Mouse (Mus musculus) subcutaneous adipose tissue, adult 2 months (tissue): ENCODE measurements around the gene 5430419D17Rik. TPM values are rescaled to one million over a fixed set of nuclear protein-coding genes. Genes with fewer than 3 reads are reported as not detected.

Experiments
- polyA plus RNA-seq: library from polyadenylated mRNA; depleted of rRNA; stranded (reverse); fragments of >200 nt; gene quantifications from 2 replicates; pipeline ENCODE4 v1.2.3, GENCODE M21; 2012; ENCODE audit warnings: low replicate concordance; rRNA removed

The 5430419D17Rik gene
- not detected in 2 replicates for polyA plus RNA-seq

DNA sequence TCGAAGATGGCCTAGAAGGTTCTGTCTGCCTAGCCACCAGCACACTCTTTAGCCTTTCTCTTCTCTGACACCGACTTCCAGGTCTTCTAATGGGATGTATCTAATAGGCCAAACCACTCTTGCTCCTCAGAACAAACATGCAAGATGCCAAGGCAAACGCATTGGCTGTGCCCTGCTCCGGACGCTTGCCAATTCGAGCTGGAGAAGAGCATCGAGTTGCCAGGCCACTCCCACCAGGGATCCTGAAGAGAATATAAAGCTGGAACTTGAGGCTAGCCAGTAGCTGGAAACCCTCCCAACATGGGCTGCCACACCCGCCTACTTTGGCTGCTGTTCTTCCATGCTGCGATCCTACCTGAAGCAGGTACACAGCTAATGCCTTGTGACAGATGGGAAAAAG lies at the start of gene 5430419D17Rik:
Gene 5430419D17Rik, plus strand, starts transcription at position 282 of the 400 bp plus-strand sequence.

DNA sequence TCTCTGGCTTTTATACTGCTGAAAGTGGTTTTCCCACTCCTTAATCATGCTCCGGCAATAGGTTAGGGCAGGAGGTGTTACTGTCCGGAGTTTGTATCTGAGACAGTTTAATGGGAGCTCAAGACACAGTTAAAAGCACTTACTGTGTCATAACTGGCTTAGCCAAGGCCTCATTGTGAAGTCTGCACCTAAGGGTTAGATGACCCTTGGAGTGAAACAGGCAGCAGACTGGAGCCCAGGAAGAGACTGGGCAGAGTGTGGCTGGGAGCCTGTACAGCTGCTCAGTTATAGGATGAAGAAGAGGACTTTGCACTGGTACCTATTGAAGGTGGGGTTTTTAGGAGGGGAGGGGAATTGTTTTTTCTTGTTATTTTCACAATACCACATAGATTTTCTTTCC lies 28.0 kb upstream of the 5430419D17Rik start, which contains the start of gene 4933402N03Rik:
Gene 4933402N03Rik, minus strand, starts transcription at position 101 of the 400 bp plus-strand sequence.

DNA sequence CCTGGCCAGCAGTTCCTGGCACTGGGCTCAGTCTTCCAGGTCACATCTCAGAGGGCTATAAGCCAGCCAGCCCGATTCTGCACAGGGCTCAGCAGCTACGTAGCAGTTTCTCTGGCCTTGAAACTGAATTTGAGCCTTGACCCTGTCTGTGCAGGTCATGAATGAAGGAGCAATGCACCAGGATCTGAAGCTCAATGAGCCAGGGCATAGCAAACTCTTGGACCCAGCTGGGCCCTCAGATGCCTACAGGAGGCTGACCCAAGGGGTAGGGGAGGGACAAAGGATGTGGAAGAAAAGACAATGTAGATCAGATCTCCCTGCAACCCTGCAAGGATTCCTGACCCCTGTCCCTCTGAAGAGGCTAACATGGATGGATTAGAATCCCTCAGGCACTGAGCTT lies 148.0 kb downstream of the 5430419D17Rik start, which contains the start of gene Cuzd1:
Gene Cuzd1, minus strand, starts transcription at position 101 of the 400 bp plus-strand sequence.

DNA sequence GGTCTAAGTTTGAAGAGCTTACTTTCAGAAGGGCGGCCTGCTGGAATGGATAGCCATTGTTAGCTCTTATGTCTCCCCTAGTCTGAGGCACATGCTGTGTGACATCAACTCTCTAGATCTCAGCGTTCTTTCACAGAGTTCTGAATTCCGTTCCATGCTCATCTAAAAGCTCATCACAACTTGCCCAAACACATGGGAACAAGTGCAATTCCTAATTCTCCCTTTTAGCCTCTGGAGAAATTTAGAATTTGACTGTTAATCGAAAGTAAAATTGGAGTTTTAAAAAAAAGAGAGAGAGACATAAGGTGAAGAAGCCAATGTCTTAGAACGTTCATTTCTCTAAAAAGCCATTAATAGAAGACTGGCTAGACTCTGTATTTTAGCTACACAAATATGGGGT lies 155.2 kb downstream of the 5430419D17Rik start, which contains the start of gene Fam24b:
Gene Fam24b, minus strand, starts transcription at position 101 of the 400 bp plus-strand sequence.

DNA sequence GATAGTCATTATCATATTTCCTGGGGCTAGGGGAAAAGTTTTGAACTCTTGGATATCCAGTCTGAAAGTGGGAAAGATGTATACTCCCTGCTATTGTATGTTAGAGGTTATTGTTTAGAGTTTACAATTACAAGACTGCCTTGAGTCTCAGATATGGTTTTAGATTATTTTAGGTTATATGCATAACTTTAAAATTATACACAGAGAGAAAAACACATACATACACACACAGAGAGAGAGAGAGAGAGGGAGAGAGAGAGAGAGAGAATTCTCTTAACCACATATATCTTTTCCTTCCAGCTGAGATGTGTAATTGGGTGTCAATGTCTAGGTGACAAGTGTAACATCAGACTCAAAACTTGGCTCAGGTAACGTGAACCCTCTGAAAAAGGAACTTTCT lies 159.4 kb downstream of the 5430419D17Rik start, which contains the start of gene Fam24a:
Gene Fam24a, plus strand, starts transcription at position 301 of the 400 bp plus-strand sequence.

Other genes with a start within 250 kb of the 5430419D17Rik start
- 204 and 239 TPM in 2 replicates for gene Htra1, start 238.3 kb upstream of the 5430419D17Rik start, polyA plus RNA-seq
- 0.04 and 0.13 TPM in 2 replicates for gene Dmbt1, start 142.3 kb upstream of the 5430419D17Rik start, polyA plus RNA-seq
- not detected in 2 replicates for gene 4933402N03Rik, start 28.1 kb upstream of the 5430419D17Rik start, polyA plus RNA-seq
- gene Cuzd1, start 147.9 kb downstream of the 5430419D17Rik start, polyA plus RNA-seq = 0.49 and 2.1 TPM in 2 replicates
- gene Fam24b, start 155.1 kb downstream of the 5430419D17Rik start, polyA plus RNA-seq = not detected in 2 replicates
- not detected in 2 replicates for gene Fam24a, start 159.5 kb downstream of the 5430419D17Rik start, polyA plus RNA-seq
- 5.7 and 7.4 TPM in 2 replicates for gene 2310057M21Rik, start 188.4 kb downstream of the 5430419D17Rik start, polyA plus RNA-seq
- gene Pstk, start 196.7 kb downstream of the 5430419D17Rik start, polyA plus RNA-seq = 41.3 and 57.2 TPM in 2 replicates
- gene Ikzf5, start 236.1 kb downstream of the 5430419D17Rik start, polyA plus RNA-seq = 11.9 and 17.3 TPM in 2 replicates
- gene Acadsb, start 236.2 kb downstream of the 5430419D17Rik start, polyA plus RNA-seq = 28.5 and 40.5 TPM in 2 replicates